Mouse (Mus musculus) bone marrow macrophage, adult 2 months (primary cell): Measurements from ENCODE around the gene Gkap1.

Experiments
- CTCF ChIP-seq: IDR thresholded peaks from 2 replicates; pipeline ENCODE4 v1.5.1; 2012; ENCODE audit warnings: low read depth, mild to moderate bottlenecking, low read length, moderate library complexity
- POLR2A ChIP-seq: IDR thresholded peaks from 2 replicates; pipeline ENCODE4 v1.6.1; 2012; ENCODE audit warnings: mild to moderate bottlenecking, low read depth, low read length, borderline replicate concordance

GRCm38 (mm10) chr13:58281936-58282335, 6.4 kb upstream of the Gkap1 start:
- TF ChIP-seq CTCF (no peak), POLR2A (no peak)
